Mouse (Mus musculus) hindbrain, embryonic 10.5 days (tissue): ENCODE measurements at regions not wholly inside any gene's neighbourhood (a gene's known extent, or its start where the extent isn't known, plus 50 kb on each side); places are given as distances from the start of the nearest gene placed in this dataset.

Experiments
- DNase-seq: peaks from one replicate; pipeline ENCODE4 v3.0.0-alpha.2; 2017; ENCODE audit warnings: low spot score
- H3K27ac ChIP-seq: fragments of 300-500 bp; sonication (generic); 2 replicates; pipeline ENCODE4 v1.5.1; 2016; ENCODE audit warnings: mild to moderate bottlenecking, moderate library complexity
- H3K27me3 ChIP-seq: fragments of 300-500 bp; sonication (generic); 2 replicates; pipeline ENCODE4 v1.6.1; 2016; ENCODE audit warnings: mild to moderate bottlenecking; ENCODE audit not compliant: poor library complexity, insufficient read depth, severe bottlenecking
- H3K36me3 ChIP-seq: fragments of 300-500 bp; sonication (generic); 2 replicates; pipeline ENCODE4 v1.6.1; 2016; ENCODE audit warnings: mild to moderate bottlenecking, moderate library complexity
- H3K4me1 ChIP-seq: fragments of 300-500 bp; sonication (generic); replicated peaks from 2 replicates; pipeline ENCODE4 v1.6.1; 2016; ENCODE audit warnings: mild to moderate bottlenecking
- H3K4me3 ChIP-seq: fragments of 300-500 bp; sonication (generic); 2 replicates; pipeline ENCODE4 v1.5.1; 2016; ENCODE audit warnings: mild to moderate bottlenecking, moderate library complexity
- H3K9me3 ChIP-seq: fragments of 300-500 bp; sonication (generic); 2 replicates; pipeline ENCODE4 v1.6.1; 2016; ENCODE audit warnings: mild to moderate bottlenecking, moderate library complexity
- whole genome bisulfite sequencing: fragments of 180-500 bp; shearing (Covaris S2); methylation state at CpG from one replicate; pipeline ENCODE4 v1.1.7; 2016; 5-methylcytosine and 5-hydroxymethylcytosine counted together

DNA sequence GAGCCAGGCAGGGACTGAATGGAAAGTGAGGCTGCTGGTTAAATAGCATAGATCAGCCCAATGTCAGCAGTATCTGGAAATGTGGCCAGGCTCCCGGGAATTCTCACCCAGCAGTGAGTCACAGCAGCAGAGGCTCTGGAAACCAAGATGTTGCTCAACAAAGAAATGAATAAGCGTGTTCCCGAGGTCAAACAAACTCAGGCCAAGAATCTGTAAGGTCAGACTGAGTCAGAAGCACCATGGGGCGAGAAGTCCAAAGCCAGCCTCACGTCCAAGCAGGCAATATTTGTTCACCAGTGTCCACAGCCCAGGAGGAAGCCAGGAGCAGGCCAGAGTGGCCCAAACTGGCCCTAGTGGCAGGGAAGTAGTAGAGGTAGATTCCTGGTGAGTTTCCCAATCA, 473.6 kb downstream of the Etnk1 start:
- H3K36me3 ChIP-seq = no peaks in the 10 kb centered on the region
- H3K27ac ChIP-seq = no peak overlapping the region
- no peaks in the 10 kb centered on the region for H3K9me3 ChIP-seq
- H3K4me3 ChIP-seq = no peak overlapping the region
- no peaks in the 10 kb centered on the region for H3K27me3 ChIP-seq
- peak; percentile 8 for DNase-seq
- 64% methylated on average over 5 of the region's 5 CpGs for WGBS
- H3K4me1 ChIP-seq = peaks cover 12% of the 10 kb centered on the region; the same call in 1 of the 2 replicates

DNA sequence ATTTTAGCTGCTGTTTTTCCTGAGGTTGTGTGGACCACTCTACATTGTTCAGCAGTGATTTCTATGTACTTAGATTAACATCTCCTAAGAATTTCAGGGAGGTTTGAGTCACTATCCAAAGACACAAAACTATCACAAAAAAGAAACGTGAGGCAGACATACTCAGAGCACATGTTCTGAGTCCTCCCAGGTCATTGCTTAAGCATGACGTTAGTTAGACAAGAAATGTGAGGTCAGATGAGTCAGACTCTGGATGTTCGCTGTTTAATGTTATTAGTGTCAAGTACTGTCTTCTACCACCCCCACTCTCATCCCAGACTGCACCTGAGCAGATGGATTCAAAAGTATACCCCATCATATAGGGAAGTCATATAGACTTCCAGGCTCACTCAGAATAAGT, 475.0 kb downstream of the Etnk1 start:
- WGBS = 93% methylated on average over 3 of the region's 3 CpGs
- Histone ChIP-seq H3K4me1 (peaks cover 12% of the 10 kb centered on the region; the same call in 1 of the 2 replicates), H3K36me3 (no peaks in the 10 kb centered on the region), H3K27me3 (no peaks in the 10 kb centered on the region), H3K4me3 (no peak overlapping the region), H3K27ac (no peak overlapping the region), H3K9me3 (no peaks in the 10 kb centered on the region)
- DNase-seq = no peak

DNA sequence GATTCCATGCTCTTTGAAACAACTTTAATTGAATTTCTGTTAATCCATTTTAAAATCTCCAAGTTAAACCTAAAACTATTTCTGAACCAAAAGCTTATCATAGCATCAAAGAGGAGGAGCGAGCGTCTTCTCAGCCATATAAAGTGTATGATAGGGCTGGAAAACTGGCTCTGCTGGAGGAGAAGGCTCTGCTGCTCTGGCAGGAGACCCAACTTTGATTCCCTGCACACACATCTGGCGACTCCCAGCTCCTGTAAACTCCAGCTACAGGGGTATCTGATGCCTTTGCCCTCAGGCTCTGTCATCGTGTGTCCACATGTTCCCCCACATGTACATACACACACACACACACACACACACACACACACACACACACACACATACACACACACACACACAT, 479.0 kb downstream of the Etnk1 start:
- Histone ChIP-seq H3K36me3 (no peaks in the 10 kb centered on the region), H3K9me3 (no peaks in the 10 kb centered on the region), H3K27me3 (no peaks in the 10 kb centered on the region), H3K4me3 (no peak overlapping the region), H3K27ac (no peak overlapping the region), H3K4me1 (no peaks in the 10 kb centered on the region)
- 76% methylated on average over 4 of the region's 4 CpGs for WGBS
- no peak for DNase-seq

DNA sequence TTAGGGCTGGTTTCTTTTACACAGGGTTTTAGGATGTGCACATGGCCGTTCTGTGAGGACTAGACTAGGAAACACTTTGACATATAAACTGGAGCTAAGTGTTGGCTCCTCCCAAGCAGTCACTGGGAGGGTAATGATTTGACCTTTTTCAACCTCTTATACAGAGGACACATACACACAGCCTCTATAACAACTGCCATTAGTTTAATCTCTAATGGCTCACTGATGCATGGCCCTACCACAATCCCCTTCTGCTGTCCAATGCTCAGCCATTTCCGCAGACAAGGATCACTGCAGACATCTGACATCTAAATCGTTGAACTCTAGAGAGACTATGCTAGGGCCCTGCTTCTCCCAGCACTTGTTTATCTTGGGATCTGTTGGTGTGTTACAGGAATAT, 481.5 kb downstream of the Etnk1 start:
- no peak for DNase-seq
- Histone ChIP-seq H3K27ac (no peak overlapping the region), H3K4me3 (no peak overlapping the region), H3K9me3 (peaks cover 14% of the 10 kb centered on the region), H3K4me1 (no peaks in the 10 kb centered on the region), H3K27me3 (no peaks in the 10 kb centered on the region), H3K36me3 (no peaks in the 10 kb centered on the region)
- 83% methylated on average over 3 of the region's 3 CpGs for WGBS

DNA sequence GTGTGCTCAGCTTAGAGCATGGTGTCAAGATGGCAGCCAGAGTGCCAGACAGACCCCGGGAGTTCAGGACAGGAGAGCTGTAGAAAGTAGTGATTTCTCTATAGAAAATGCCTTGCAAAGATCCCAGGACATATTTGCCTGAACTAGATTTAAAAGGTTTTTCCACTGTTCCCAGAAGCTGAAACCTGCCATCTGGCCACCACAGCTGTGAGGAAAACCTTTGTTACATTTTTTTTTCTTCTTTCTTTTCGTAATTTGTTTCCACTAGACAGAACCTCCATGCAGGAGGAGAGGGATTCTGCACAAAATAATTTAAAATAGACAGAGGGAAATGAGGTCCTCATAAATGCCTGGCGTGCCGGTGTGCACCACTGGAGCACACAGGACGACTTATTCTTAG, 489.6 kb downstream of the Etnk1 start:
- no peaks in the 10 kb centered on the region for H3K27me3 ChIP-seq
- no peak overlapping the region for H3K4me3 ChIP-seq
- H3K36me3 ChIP-seq = no peaks in the 10 kb centered on the region
- no peaks in the 10 kb centered on the region for H3K4me1 ChIP-seq
- H3K27ac ChIP-seq = no peak overlapping the region
- WGBS = 85% methylated on average over 5 of the region's 5 CpGs
- H3K9me3 ChIP-seq = peaks cover 16% of the 10 kb centered on the region
- no peak for DNase-seq

DNA sequence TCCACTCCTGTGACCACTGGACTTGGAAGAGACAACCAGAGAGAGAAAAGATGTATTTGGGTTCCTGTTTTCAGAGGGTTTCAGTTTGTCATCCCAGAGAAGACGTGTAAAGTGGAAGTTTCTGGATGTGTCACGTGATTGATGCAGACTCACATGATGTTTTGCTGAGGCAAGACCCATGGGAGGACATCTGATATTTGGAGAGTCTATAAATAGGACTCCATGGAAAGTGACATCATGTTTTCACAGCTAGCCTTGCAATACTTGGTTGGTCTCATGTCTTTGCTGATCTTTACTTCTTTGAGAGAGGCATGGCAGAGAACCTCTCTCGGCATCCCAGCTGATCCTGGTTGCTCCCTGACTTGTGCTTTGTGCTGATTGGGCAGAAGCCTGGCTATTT, 493.8 kb downstream of the Etnk1 start:
- H3K27ac ChIP-seq = no peak overlapping the region
- H3K36me3 ChIP-seq = no peaks in the 10 kb centered on the region
- H3K27me3 ChIP-seq = no peaks in the 10 kb centered on the region
- no peaks in the 10 kb centered on the region for H3K9me3 ChIP-seq
- no peak for DNase-seq
- H3K4me1 ChIP-seq = no peaks in the 10 kb centered on the region
- H3K4me3 ChIP-seq = no peak overlapping the region
- 85% methylated on average over 3 of the region's 3 CpGs for WGBS

DNA sequence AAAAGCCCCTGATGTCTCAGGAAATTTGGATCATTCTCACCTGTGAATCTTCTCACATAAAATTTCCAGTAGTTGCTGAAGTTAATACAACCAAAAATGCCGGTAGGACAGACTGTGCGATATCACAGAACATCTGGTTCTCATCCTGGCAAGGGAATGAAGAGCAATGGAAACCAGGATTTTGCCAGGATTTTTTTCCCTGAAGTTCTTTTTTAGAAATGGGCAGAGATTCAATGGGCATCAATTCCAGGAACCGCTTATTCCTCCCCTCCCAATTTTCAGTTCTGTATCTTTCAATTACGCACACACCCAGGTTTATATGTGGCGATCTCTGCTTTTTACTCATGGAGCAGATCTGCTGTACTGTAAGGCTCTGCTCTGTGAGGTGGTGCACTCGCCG, 496.3 kb downstream of the Etnk1 start:
- DNase-seq = no peak
- Histone ChIP-seq H3K4me1 (no peaks in the 10 kb centered on the region), H3K4me3 (no peak overlapping the region), H3K27ac (no peak overlapping the region), H3K36me3 (no peaks in the 10 kb centered on the region), H3K9me3 (no peaks in the 10 kb centered on the region), H3K27me3 (no peaks in the 10 kb centered on the region)
- WGBS = 93% methylated on average over 7 of the region's 7 CpGs

DNA sequence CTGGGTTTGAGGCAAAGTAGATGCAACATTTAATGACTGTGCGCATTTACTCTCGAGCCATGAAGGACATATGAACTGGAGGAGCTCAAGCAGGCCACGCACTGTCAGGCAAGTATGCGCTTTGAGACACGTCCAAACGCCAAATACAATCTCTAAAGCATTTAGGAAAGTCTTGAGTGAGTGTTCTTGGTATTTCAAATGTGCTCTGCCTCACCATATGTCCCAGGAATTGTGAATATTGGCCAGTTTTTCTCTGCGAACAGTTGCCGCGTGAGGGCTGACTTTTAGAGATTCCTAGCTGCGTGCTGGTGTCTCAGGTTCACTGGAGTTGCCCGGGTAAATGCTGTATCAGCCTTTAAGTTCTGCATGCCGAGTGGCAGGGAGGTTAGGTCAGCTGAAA, 498.4 kb downstream of the Etnk1 start:
- H3K9me3 ChIP-seq = no peaks in the 10 kb centered on the region
- no peak overlapping the region for H3K27ac ChIP-seq
- no peaks in the 10 kb centered on the region for H3K27me3 ChIP-seq
- H3K4me3 ChIP-seq = no peak overlapping the region
- WGBS = 88% methylated on average over 12 of the region's 12 CpGs
- H3K36me3 ChIP-seq = no peaks in the 10 kb centered on the region
- no peak for DNase-seq
- H3K4me1 ChIP-seq = no peaks in the 10 kb centered on the region

DNA sequence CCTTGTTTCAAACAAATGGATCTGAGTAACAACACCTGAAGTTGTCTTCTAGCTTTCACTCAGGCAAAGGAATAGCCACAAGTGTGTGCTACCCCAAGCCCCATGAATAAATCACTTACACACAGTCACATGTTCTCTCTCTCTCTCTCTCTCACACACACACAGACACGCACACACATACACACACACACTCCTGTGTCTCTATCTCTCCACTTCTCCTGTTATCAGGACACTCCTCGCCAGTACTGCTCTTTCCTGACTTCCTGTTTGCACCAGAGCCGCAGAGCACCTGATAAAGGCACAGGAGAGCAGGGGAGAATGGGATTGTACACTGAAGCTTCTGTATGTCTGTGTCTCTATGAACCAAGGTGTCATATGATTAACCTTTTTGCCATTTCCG, 501.5 kb downstream of the Etnk1 start:
- H3K27me3 ChIP-seq = no peaks in the 10 kb centered on the region
- WGBS = 83% methylated on average over 4 of the region's 4 CpGs
- H3K27ac ChIP-seq = no peak overlapping the region

DNA sequence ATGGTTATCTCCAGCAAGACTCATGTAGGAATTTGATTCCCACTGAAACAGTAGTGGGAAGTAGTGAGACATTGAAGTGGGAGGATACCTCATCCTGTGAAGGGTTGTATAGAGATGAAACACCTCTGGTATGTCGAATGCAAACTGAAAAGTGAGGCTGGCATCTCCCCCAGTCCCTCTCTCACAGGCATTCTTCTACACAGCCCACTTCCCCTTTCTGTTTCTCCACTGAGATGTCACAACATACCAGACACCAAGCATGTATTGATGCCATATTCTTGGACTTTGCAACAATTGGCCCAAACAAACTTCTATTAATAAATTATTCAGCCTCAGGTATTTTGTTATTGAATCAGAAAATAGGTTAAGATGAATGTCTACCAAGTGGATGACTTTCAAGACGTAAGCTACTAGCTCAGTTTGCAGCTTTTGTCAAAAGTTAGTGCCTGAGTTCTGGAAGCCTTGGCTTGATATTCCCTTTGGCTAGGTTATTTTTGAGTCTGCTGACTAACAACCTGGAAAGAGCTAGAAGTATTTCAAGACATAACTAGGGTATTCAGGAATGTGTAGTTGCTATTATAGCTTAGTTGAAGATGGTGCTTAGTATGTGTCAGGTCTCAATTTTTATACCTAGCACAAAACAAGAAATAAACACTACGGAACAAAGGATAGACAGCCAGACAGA, 502.6 kb downstream of the Etnk1 start:
- no peaks in the 10 kb centered on the region for H3K9me3 ChIP-seq
- H3K27ac ChIP-seq = no peak overlapping the region
- no peaks in the 10 kb centered on the region for H3K27me3 ChIP-seq
- 80% methylated on average over 3 of the region's 3 CpGs for WGBS
- no peaks in the 10 kb centered on the region for H3K36me3 ChIP-seq
- H3K4me1 ChIP-seq = no peaks in the 10 kb centered on the region
- no peak overlapping the region for H3K4me3 ChIP-seq
- DNase-seq = no peak

More for the DNA sequence above, 501.5 kb downstream of the Etnk1 start:
- H3K9me3 ChIP-seq = no peaks in the 10 kb centered on the region
- H3K36me3 ChIP-seq = no peaks in the 10 kb centered on the region
- no peak overlapping the region for H3K4me3 ChIP-seq
- H3K4me1 ChIP-seq = no peaks in the 10 kb centered on the region
- DNase-seq = no peak

DNA sequence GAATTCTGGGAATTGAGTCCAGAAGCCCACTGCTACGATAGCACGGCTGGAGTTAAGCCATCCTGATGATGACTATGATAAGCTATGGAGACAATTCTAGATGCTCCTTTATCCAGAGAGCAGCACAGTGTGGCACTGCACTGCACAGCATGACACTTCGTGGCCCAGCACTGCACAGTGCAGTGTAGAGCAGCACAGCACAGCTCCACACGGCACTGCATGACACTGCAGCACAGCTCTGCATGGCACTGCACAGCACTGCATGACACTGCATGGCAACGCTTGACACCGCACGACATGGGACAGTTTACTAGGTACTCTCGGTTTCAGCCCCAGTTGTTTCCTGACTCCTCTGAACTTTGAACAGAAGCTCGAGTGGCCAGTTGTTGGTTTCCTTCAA, 523.1 kb downstream of the Etnk1 start:
- no peaks in the 10 kb centered on the region for H3K9me3 ChIP-seq
- no peak overlapping the region for H3K4me3 ChIP-seq
- H3K4me1 ChIP-seq = no peaks in the 10 kb centered on the region
- 92% methylated on average over 9 of the region's 9 CpGs for WGBS
- DNase-seq = no peak
- H3K36me3 ChIP-seq = no peaks in the 10 kb centered on the region
- H3K27me3 ChIP-seq = no peaks in the 10 kb centered on the region
- H3K27ac ChIP-seq = no peak overlapping the region

DNA sequence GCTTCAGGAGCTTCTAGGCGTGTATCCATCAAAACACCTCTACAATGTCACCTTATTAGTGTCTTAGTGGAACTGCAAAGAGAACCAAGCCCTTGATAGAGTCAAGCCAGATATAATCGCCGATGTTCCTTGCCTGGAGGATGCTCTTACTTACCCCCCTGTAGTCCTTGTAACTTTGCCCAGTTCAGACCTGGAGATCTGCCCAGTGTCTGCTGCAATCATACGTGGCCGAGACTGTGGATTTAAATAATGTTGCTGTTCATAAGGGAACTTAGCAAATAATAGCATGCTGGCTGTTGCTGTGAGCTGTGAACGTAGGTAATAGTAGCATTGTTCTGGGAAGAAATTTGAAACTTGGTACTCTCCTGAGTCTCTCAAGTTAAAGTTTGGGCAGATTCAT, 523.8 kb downstream of the Etnk1 start:
- H3K36me3 ChIP-seq = no peaks in the 10 kb centered on the region
- no peaks in the 10 kb centered on the region for H3K27me3 ChIP-seq
- no peaks in the 10 kb centered on the region for H3K9me3 ChIP-seq
- no peaks in the 10 kb centered on the region for H3K4me1 ChIP-seq
- no peak overlapping the region for H3K4me3 ChIP-seq
- 85% methylated on average over 6 of the region's 6 CpGs for WGBS
- DNase-seq = no peak
- no peak overlapping the region for H3K27ac ChIP-seq

DNA sequence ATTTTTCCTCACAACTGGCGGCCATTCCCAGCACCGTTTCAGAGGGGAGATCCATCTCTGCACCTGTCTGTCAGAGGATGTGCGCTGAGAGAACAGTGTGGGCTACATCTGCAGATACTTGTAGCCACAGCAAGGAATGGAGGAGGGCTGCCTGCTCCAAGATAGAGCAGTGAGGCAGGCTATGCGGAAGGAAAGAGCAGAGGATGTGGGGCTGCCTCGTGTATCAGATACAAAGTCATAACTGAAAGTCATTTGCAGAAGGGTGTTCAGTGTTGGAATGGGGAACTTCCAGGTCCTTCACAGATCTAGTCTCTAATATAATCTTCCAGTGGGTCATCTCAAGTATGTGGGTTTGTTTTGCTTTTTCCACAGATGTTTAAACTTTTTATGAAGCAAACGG, 531.0 kb downstream of the Etnk1 start:
- H3K27me3 ChIP-seq = no peaks in the 10 kb centered on the region

DNA sequence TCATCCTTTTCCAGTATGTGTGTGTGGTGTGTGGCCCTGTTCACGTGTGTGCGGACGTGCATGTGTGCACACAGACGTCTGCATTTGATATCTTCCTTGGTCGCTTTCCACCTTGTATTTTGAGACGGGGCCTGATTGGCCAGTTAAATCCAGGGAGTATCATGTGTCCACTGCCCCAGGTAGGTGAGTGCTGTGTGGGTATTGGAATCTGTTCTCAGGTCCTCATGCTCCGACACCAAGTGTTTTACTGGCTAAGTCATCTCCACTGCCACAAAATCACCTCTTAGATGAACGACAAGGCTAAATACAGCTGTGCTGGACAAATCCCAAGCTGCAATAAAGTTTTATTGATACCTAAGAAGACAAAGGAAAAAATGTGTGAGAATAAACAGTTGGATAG, 537.0 kb downstream of the Etnk1 start:
- 90% methylated on average over 8 of the region's 8 CpGs for WGBS
- Histone ChIP-seq H3K4me1 (0 out of 2 replicates have a peak, but pooled peaks cover 4% of the 10 kb centered on the region), H3K27me3 (no peaks in the 10 kb centered on the region), H3K9me3 (no peaks in the 10 kb centered on the region), H3K36me3 (no peaks in the 10 kb centered on the region), H3K4me3 (no peak overlapping the region), H3K27ac (no peak overlapping the region)
- DNase-seq = no peak

More for the DNA sequence above, 531.0 kb downstream of the Etnk1 start:
- H3K27ac ChIP-seq = no peak overlapping the region
- H3K4me1 ChIP-seq = no peaks in the 10 kb centered on the region
- H3K4me3 ChIP-seq = no peak overlapping the region
- WGBS = 78% methylated on average over 6 of the region's 6 CpGs
- no peaks in the 10 kb centered on the region for H3K9me3 ChIP-seq
- no peaks in the 10 kb centered on the region for H3K36me3 ChIP-seq
- no peak for DNase-seq
